Mouse (Mus musculus) MEL (cell line): ENCODE data around the gene Hao2.

Experiments
- MAZ ChIP-seq: IDR thresholded peaks from 2 replicates; pipeline ENCODE4 v1.6.1; 2012; ENCODE audit warnings: low read depth, mild to moderate bottlenecking, inconsistent platforms, low read length, improper control_type of control experiment
- MEF2A ChIP-seq: IDR thresholded peaks from 2 replicates; pipeline ENCODE4 v1.6.1; 2014; ENCODE audit warnings: low read depth, mild to moderate bottlenecking, inconsistent platforms, low read length, improper control_type of control experiment; ENCODE audit not compliant: poor library complexity, insufficient replicate concordance, severe bottlenecking; ENCODE audit errors: extremely low read depth
- POLR2A ChIP-seq, 2 experiments: IDR thresholded peaks; 2 replicates each; pipeline ENCODE4 v1.6.1; 2011 to 2012; ENCODE audit warnings: low read length in 2 of 2, mild to moderate bottlenecking in 2 of 2, control low read depth in 1 of 2, improper control_type of control experiment in 1 of 2, low read depth in 1 of 2, moderate library complexity in 1 of 2; ENCODE audit not compliant: control insufficient read depth in 1 of 2, insufficient read depth in 1 of 2, poor library complexity in 1 of 2
- SMC3 ChIP-seq: IDR thresholded peaks from 2 replicates; pipeline ENCODE4 v1.6.1; 2011; ENCODE audit warnings: low read depth, low read length, improper control_type of control experiment

DNA sequence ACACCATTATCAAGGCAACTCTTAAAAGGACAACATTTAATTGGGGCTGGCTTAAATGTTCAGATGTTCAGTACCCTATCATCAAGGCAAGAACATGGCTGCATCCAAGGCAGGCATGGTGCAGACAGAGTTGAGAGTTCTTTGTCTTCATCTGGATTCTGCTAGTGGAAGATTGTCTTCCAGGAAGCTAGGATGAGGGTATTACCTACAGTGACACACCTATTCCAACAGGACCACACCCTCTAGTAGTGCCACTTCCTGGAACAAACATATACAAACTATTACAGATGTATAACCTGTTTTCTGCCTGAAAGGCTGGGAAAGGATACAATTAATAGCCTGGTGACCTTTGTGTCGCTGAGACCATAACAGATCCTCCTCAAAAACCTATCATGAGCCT lies 44.1 kb downstream of the Hao2 start:
- TF ChIP-seq MAZ (no peak), SMC3 (no peak), MEF2A (no peak), POLR2A (IDR thresholded peaks at IDR 0.05; ENCODE audit: control insufficient read depth in 1 of 2, insufficient read depth in 1 of 2, low read depth in 1 of 2, low read length in 2 of 2, poor library complexity in 1 of 2) (no peak)
